Mouse (Mus musculus) T-cell, adult 66 days (primary cell): Measurements from ENCODE around the gene Tmem179b. TPM values are rescaled to one million over a fixed set of nuclear protein-coding genes. Genes with fewer than 3 reads are reported as not detected.

Source experiments
- total RNA-seq, 2 experiments: library from RNA; stranded (reverse); gene quantifications; 3 replicates in 1 of 2; 4 replicates in 1 of 2; pipeline ENCODE4 v1.2.4; 2023

Tmem179b gene
- total RNA-seq, 2 experiments from 2014 or later, result 66.4 to 71.6 TPM

Other genes starting within 250 kb of the Tmem179b start
- gene Slc22a8, start 183.2 kb downstream of the Tmem179b start, total RNA-seq, result not detected
- not detected for gene Slc22a6, start 156.4 kb downstream of the Tmem179b start, total RNA-seq
- gene Chrm1, start 110.7 kb downstream of the Tmem179b start, total RNA-seq, result not detected
- 100 to 1,000 TPM; 186 to 208 TPM for gene Slc3a2, start 51.1 kb downstream of the Tmem179b start, total RNA-seq
- gene Wdr74, start 38.6 kb downstream of the Tmem179b start, total RNA-seq, result 10 to 100 TPM; 87.5 to 97.1 TPM
- gene 1700092M07Rik, start 33.7 kb downstream of the Tmem179b start, total RNA-seq, result 10 to 100 TPM; 11.8 to 13.2 TPM
- gene Stx5a, start 33.1 kb downstream of the Tmem179b start, total RNA-seq, result 100 to 1,000 TPM; 226 to 241 TPM
- gene Nxf1, start 17.4 kb downstream of the Tmem179b start, total RNA-seq, result 100 to 1,000 TPM; 459 to 471 TPM
- gene Tmem223, start 3.5 kb downstream of the Tmem179b start, total RNA-seq, result 10 to 100 TPM; 46.9 to 48.0 TPM
- gene Taf6l, start 11.9 kb upstream of the Tmem179b start, total RNA-seq, result 10 to 100 TPM; 13.8 to 17.4 TPM
- gene Polr2g, start 24.1 kb upstream of the Tmem179b start, total RNA-seq, result 10 to 100 TPM; 60.3 to 66.7 TPM
- gene Zbtb3, start 28.1 kb upstream of the Tmem179b start, total RNA-seq, result 1 to 10 TPM in 1 of 2 experiments, under 1 TPM in 1; 0.99 to 1.1 TPM
- 10 to 100 TPM; 30.4 to 30.6 TPM for gene Ttc9c, start 44.9 kb upstream of the Tmem179b start, total RNA-seq
- gene Hnrnpul2, start 45.5 kb upstream of the Tmem179b start, total RNA-seq, result 100 to 1,000 TPM; 105 to 110 TPM
- 10 to 100 TPM in 1 of 2 experiments, 1 to 10 TPM in 1; 2.4 to 17.5 TPM for gene AC129217.1, start 55.3 kb upstream of the Tmem179b start, total RNA-seq
- 10 to 100 TPM; 39.2 to 44.0 TPM for gene Bscl2, start 63.0 kb upstream of the Tmem179b start, total RNA-seq
- not detected for gene Gng3, start 64.7 kb upstream of the Tmem179b start, total RNA-seq
- 1 to 10 TPM in 1 of 2 experiments, under 1 TPM in 1; 0.96 to 1.5 TPM for gene Lrrn4cl, start 76.3 kb upstream of the Tmem179b start, total RNA-seq
- 100 to 1,000 TPM; 115 to 121 TPM for gene Ubxn1, start 97.0 kb upstream of the Tmem179b start, total RNA-seq
- gene Uqcc3, start 106.5 kb upstream of the Tmem179b start, total RNA-seq, result 10 to 100 TPM; 33.0 to 39.5 TPM
- 10 to 100 TPM; 13.4 to 24.7 TPM for gene Lbhd1, start 109.3 kb upstream of the Tmem179b start, total RNA-seq
- gene Gm49403, start 109.5 kb upstream of the Tmem179b start, total RNA-seq, result not detected
- gene 1810009A15Rik, start 114.4 kb upstream of the Tmem179b start, total RNA-seq, result 10 to 100 TPM; 20.3 to 25.8 TPM
- 1 to 10 TPM; 1.9 to 4.8 TPM for gene Gm49416, start 114.5 kb upstream of the Tmem179b start, total RNA-seq
- gene Ints5, start 118.5 kb upstream of the Tmem179b start, total RNA-seq, result 10 to 100 TPM; 23.9 to 26.9 TPM
- 100 to 1,000 TPM; 161 to 162 TPM for gene Ganab, start 123.6 kb upstream of the Tmem179b start, total RNA-seq
- 10 to 100 TPM; 57.0 to 61.4 TPM for gene B3gat3, start 145.9 kb upstream of the Tmem179b start, total RNA-seq
- gene Rom1, start 154.9 kb upstream of the Tmem179b start, total RNA-seq, result 1 to 10 TPM; 5.8 to 6.1 TPM
- gene Eml3, start 155.1 kb upstream of the Tmem179b start, total RNA-seq, result 10 to 100 TPM; 91.2 to 97.8 TPM
- 100 to 1,000 TPM; 206 to 212 TPM for gene Mta2, start 167.4 kb upstream of the Tmem179b start, total RNA-seq
- 10 to 100 TPM; 31.6 to 34.9 TPM for gene Tut1, start 179.4 kb upstream of the Tmem179b start, total RNA-seq
- 100 to 1,000 TPM; 615 to 678 TPM for gene Eef1g, start 192.6 kb upstream of the Tmem179b start, total RNA-seq
- gene Ahnak, start 214.8 kb upstream of the Tmem179b start, total RNA-seq, result 100 to 1,000 TPM; 113 to 135 TPM